Mouse (Mus musculus) adrenal gland, postnatal 4 days (tissue): ENCODE measurements at regions not wholly inside any gene's neighbourhood (a gene's known extent, or its start where the extent isn't known, plus 50 kb on each side); places are given as distances from the start of the nearest gene placed in this dataset.

Source experiments
- DNase-seq, 2 experiments: peaks; one replicate each; pipeline ENCODE4 v3.0.0; 2021 to 2022; ENCODE audit warnings: low spot score in 2 of 2, mixed read lengths in 2 of 2

- DNase-seq: no peak
Measured at GRCm38 (mm10) chr15:62203951-62204905, 1281.4 kb upstream of the A1bg start.

DNA sequence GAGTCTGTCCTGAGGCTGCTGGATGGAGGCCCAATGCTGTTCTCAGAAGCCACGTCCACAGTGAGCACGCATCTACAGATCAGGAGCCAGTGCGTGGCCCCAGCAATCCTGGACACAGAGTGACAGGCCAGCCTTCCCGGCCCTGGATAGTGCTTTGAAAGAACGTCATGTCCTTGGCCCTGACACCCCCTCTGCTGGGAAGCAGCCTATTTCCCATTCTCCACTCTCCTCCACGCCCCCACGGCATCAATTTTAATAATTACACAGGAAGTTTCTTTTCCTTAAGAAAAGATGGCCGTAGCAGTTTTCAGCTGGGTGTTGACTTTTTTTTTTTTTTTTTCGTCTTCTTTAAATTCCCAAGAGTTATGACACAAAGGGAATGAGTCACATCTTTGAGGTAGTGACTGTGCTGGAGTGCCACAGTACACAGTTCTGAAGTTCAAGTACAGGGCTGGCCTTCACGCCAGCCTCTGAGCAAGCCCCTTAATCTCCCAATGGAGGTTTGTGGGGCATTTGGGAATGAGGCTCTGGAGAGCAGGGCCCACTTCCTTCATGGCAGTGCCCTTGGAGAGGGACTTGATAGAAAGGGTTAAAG is 1280.1 kb upstream of the A1bg start:
- no peak for DNase-seq

GRCm38 (mm10) chr15:62198721-62199120 is 1275.9 kb upstream of the A1bg start:
- no peak for DNase-seq

- DNase-seq: no peak
Measured at GRCm38 (mm10) chr15:62198194-62198593, 1275.4 kb upstream of the A1bg start.

- no peak for DNase-seq
Measured at GRCm38 (mm10) chr15:62195440-62195839, 1272.6 kb upstream of the A1bg start.

- no peak for DNase-seq
Measured at GRCm38 (mm10) chr15:62192706-62193105, 1269.9 kb upstream of the A1bg start.

DNA sequence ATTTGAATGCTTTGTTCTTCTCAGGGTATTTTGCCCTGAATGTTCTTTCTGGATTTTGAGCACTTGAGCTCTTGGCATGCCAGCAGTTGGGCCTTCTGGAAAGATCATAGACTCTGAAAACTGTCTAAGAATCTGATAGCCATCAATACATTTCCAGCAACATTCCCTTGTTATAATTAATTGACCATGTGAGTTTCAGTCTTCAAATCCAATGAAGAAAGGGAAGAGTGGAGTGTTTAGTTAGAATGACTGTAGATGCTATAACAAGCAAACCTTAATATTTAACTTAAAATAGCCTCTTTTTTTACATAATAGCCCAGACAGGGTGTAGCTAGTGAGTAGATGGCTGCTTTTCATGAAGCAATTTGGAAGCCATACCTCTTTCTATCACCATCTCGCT is 1268.8 kb upstream of the A1bg start:
- DNase-seq: no peak

DNA sequence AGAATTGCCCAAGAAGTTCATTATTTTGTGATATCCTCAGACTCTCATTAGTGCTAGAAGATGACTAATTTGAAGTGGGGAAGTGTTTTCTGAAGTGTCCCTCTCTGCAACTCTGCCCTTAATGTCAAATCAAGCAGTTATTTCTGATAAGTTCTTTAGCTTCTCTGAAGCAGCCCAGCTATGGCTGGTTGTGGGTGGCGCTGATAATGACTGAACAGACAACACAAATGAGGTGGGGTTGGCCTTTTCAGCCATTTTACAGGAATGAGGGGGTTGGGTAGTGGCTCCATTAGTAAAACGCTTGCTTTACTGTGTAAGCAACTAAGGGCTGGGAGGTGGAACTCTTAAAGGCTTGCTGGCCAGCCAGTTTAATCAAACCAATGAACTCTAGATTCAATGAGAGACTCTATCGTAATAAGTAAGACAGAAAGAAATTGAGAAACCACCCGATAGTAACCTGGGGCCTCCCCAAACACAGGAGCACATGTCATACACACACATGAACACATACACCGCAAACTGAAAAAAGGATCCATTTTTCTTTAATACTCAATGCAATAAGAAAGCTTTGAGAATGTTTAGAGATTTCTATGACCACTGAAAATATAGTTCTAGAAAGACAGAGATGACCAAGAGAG is 1268.3 kb upstream of the A1bg start:
- no peak for DNase-seq

GRCm38 (mm10) chr15:62190224-62190910 is 1267.6 kb upstream of the A1bg start:
- DNase-seq: no peak

GRCm38 (mm10) chr15:62189565-62190181 is 1266.9 kb upstream of the A1bg start:
- no peak for DNase-seq

GRCm38 (mm10) chr15:62186548-62186947 is 1263.7 kb upstream of the A1bg start:
- DNase-seq: no peak

DNA sequence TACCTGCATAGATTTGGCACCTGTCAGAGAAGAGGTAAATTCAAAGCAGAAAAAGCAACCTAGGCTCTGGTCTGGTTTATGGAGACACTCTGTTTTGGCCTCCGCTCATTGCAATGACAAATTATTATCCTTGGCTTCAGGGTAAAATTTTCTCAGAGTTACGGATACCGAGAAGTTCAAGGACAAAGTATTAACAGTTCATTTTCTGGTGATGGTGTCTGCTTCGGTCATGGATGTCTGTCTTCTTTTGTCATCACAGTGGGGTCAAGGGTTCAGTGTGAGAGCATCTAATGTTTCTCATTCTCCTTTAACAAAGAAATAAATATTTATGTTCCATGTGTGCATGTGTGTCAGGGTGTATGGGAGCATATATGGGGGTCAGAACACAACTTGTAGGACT is 1261.0 kb upstream of the A1bg start:
- DNase-seq: no peak

DNA sequence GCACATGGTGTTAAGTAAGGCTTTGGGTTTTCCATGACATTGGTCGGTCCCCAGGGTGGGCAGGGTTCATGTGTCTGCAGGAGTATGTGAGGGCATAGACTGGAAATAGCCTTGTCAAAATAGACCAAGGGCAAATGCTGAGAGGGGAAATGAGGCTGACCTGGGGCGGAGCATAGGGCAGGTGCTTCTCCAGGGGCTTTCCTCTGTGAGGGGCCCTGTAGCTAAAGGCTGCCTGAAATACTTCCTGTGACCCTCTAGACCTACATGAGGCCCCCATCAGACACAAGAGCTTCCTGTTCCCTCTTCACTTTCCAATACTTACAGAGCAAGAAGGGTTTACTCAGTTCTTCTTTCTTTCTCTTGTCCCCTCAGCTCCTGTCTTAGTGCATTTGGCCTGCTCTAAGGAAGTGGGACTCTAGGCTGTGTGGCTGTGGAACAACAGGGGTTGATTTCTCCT is 1258.7 kb upstream of the A1bg start:
- DNase-seq: no peak

DNA sequence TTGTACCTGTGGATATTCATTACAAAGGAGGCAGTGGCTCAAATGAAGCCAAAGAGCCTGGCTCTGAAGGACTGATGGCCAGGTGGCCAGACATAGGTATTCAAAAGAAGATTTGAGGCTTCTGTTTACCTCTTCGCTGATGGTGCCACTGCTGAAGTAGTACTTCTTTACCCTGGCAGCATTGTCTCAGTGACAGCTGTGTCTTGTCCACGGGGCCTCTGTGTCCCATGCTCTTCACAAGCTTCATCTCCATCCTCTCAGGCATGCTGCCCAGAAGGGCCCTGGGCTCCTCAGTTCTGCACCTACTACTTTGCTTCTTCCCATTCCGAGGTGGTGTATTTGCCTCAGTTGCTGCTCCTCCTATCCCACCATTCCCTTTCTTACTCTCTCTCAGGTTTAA is 1257.9 kb upstream of the A1bg start:
- DNase-seq: no peak

GRCm38 (mm10) chr15:62179801-62180200 is 1257.0 kb upstream of the A1bg start:
- DNase-seq: no peak

GRCm38 (mm10) chr15:62178568-62178967 is 1255.8 kb upstream of the A1bg start:
- DNase-seq: no peak

DNA sequence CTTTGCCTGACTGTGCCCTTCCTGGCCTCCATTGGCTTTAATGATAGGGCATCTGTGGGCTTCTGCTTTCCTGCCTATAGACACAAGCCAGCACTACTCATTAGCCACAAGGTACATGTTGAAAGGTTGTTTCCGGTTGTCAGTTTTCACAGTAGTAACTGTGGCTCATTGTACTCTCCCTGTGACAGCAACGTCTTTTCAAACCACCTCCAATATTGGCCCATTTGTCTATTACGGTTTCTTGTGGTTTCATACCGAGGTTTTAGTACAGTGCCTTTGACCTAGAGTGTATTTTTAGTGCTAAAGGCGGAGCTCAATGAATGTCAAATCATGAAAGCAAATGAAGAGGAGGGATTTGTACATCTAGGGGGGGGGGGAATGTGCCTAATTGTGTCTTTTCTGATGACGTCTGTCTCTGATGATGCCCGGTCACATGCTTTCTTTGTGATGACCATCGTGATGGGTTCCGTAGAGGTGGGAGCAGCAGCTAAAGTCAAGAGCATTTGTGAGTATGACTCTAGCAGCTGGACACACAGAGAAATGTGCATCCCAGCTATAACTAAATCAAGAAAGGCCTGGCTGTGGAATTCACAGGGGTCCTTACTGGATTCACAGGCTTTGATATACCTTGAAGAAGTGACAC is 1255.1 kb upstream of the A1bg start:
- DNase-seq: no peak

GRCm38 (mm10) chr15:62176076-62176475 is 1253.3 kb upstream of the A1bg start:
- DNase-seq: no peak

DNA sequence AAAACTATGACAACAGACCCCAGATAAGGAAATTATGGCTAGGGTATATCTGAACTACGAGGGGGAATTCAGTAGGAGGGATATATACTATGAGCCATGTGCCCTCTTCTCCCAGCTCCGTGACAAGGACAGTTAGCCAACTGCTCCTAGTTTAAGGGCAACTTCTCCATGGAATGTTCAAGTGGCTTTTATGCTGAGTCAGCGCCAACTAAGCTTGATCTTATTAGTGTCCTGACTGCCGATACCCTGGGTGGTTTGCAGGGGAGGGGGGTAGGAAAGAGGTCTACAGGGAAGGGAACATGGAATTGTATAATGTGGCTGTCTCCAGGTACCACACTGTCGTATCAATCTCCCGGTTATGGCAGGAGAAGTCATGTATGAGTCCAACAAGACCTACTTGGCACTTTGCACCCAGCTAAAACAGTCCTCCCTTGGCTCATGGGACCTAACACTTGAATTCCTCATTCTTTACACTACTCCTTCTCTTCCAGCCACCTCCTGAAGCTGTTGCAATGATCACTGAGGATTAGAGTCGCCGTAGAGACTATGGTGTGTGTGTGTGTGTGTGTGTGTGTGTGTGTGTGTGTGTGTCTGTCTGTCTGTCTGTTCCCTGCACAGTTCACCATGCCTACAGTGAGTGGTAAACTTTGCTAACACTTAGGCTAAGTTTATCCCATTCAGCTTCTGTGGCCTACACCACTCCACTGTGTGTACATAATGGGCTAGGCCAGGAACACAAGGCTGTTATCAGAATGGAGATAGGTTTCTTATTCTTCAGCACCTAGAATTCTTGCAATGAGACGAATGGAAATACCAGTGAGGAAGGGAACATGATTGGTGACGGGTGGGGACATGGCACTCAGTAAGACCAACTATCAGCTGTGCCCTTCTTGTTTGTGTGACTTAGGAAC is 1251.1 kb upstream of the A1bg start:
- no peak for DNase-seq
